ENCODE assay signal across 10 mouse cellular contexts in the genomic region with DNA sequence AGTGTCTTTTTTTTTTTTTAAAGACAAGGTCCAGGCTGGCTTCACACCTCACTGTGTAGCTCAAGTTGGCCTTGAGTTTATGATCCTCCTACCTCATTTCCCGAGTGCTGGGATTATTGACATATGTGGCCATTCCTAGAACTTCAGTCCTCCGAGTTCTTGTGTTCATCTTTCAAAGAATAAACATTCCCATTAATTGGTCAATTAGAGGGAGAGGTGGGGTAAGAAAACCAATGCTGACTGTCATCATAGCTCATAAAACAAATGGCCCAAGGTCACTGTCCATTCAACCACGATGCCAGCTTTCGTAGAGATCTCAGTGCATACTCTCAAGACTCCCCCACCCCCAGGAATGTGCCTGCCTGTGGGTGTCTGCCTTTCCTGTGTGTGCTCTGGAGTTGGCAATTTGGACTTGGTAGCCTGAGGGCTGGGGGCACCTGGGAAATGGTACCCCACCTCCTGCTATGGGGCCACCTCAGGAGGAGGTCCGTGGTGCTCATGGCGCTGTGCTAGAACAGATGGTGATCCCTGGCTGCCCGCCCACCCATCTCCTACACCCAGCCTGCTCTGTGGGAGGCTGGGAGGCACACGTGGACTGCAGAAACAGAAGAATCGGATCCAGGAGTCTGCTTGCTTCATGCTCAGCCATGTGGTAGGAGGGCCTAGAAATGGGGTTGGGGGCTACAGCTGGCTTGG. TPM values are rescaled to one million over a fixed set of nuclear protein-coding genes. Genes with fewer than 3 reads are reported as not detected.
DNase-seq lines count a peak whose midpoint lies in the region; ATAC-seq lines count a peak whose summit lies in the region.
"Had no signal": no experiment of that assay in that cellular context is flagged by ENCODE, and none has a peak within 500 bp of the region (broad histone marks: within the 10 kb centered on the region; RNA-seq: fewer than 3 reads in every experiment).

No protein-coding gene starts in this region.

- intact Hi-C loops in heart, postnatal 10 days (cut with DNase I): no loop called here

- no peaks in the 10 kb centered on the region for H3K27me3 ChIP-seq in forebrain, embryonic 14.5 days (replicated peaks; ENCODE audit: control insufficient read depth, insufficient read depth, low read length)
- H3K27me3 ChIP-seq in forebrain, embryonic 10.5 days (ENCODE audit: poor library complexity, severe bottlenecking): no peaks in the 10 kb centered on the region; the same call in 1 of the 2 replicates
- H3K27me3 ChIP-seq: CH12.LX; neural tube, embryonic 12.5 days had no signal

- no peak for ATAC-seq in forebrain, embryonic 14.5 days

- H3K36me3 ChIP-seq in forebrain, embryonic 14.5 days (ENCODE audit: control insufficient read depth, insufficient read depth, low read length): 0 out of 2 replicates have a peak, but pooled peaks cover 4% of the 10 kb centered on the region
- peaks cover 26% of the 10 kb centered on the region for H3K36me3 ChIP-seq in forebrain, embryonic 10.5 days (replicated peaks)
- H3K36me3 ChIP-seq: neural tube, embryonic 12.5 days had no signal

- no peaks in the 10 kb centered on the region for H3K9me3 ChIP-seq in forebrain, embryonic 14.5 days (replicated peaks; ENCODE audit: control insufficient read depth, low read length)
- no peaks in the 10 kb centered on the region for H3K9me3 ChIP-seq in forebrain, embryonic 10.5 days
- H3K9me3 ChIP-seq: neural tube, embryonic 12.5 days had no signal

- no peak overlapping the region for H3K9ac ChIP-seq in forebrain, embryonic 14.5 days (ENCODE audit: low read length)
- H3K9ac ChIP-seq: neural tube, embryonic 12.5 days had no signal

- H3K4me1 ChIP-seq in forebrain, embryonic 14.5 days (ENCODE audit: control insufficient read depth, insufficient read depth, low read length): 0 out of 2 replicates have a peak, but pooled peaks cover 6% of the 10 kb centered on the region
- peaks cover 20% of the 10 kb centered on the region for H3K4me1 ChIP-seq in forebrain, embryonic 10.5 days

- no peak overlapping the region for H3K4me3 ChIP-seq in forebrain, embryonic 14.5 days (ENCODE audit: low read depth, low read length)
- no peak overlapping the region for H3K4me3 ChIP-seq in forebrain, embryonic 10.5 days
- H3K4me3 ChIP-seq: neural tube, embryonic 12.5 days had no signal

- H3K4me2 ChIP-seq in forebrain, embryonic 14.5 days (ENCODE audit: low read length): no peak overlapping the region
- H3K4me2 ChIP-seq: neural tube, embryonic 12.5 days had no signal

- H3K27ac ChIP-seq in forebrain, embryonic 14.5 days (ENCODE audit: low read depth, low read length): no peak overlapping the region
- no peak overlapping the region for H3K27ac ChIP-seq in forebrain, embryonic 10.5 days
- H3K27ac ChIP-seq: neural tube, embryonic 12.5 days had no signal

- 60% methylated on average over 9 of the region's 9 CpGs for WGBS in forebrain, embryonic 14.5 days
- 81% methylated on average over 9 of the region's 9 CpGs for WGBS in forebrain, embryonic 10.5 days

- DNase-seq in forebrain, embryonic 14.5 days (ENCODE audit: low spot score): peak; percentile 39
- no peak for DNase-seq in forebrain, embryonic 10.5 days (ENCODE audit: extremely low spot score, low spot score)
- DNase-seq in thymus, postnatal 4 days: peak; percentile 19
- no peak for DNase-seq in thymus, postnatal 36 days
- DNase-seq in layer of hippocampus, postnatal 36 days: peak; percentile 70 to 71
- no peak for DNase-seq in embryo, embryonic 10 days (ENCODE audit: low spot score)
- no peak for DNase-seq in urinary bladder, adult 18-20 months (ENCODE audit: low spot score in 2 of 2)
- no peak for DNase-seq in heart, postnatal 10 days

RNA-seq across cellular contexts. Expression of a gene that starts 25.0 kb away (rescaled TPM):
- polyA plus RNA-seq in forebrain, embryonic 14.5 days (2014; fragmentation: Nextera tagmentation; extraction: Ambion mirVana): 54.6 and 71.9 TPM in 2 replicates
- polyA plus RNA-seq in forebrain, embryonic 10.5 days (2016; fragmentation: Nextera tagmentation; extraction: Ambion mirVana): 58.1 and 60.1 TPM in 2 replicates
- 10 to 100 TPM; 66.3 to 68.1 TPM for total RNA-seq in layer of hippocampus, postnatal 36 days (2021)
- total RNA-seq in heart, postnatal 10 days (2021): 100 to 1,000 TPM; 133 to 156 TPM

RNA-seq across cellular contexts. Expression of a gene that starts 25.4 kb away (rescaled TPM):
- 22.0 and 23.5 TPM in 2 replicates for polyA plus RNA-seq in forebrain, embryonic 14.5 days (2014; fragmentation: Nextera tagmentation; extraction: Ambion mirVana)
- polyA plus RNA-seq in forebrain, embryonic 10.5 days (2016; fragmentation: Nextera tagmentation; extraction: Ambion mirVana): 31.6 and 35.1 TPM in 2 replicates
- total RNA-seq in layer of hippocampus, postnatal 36 days (2021): 10 to 100 TPM; 19.6 to 21.7 TPM
- total RNA-seq in heart, postnatal 10 days (2021): 10 to 100 TPM; 30.0 to 32.0 TPM

RNA-seq across cellular contexts. Expression of a gene that starts 46.9 kb away (rescaled TPM):
- 16.2 and 19.1 TPM in 2 replicates for polyA plus RNA-seq in forebrain, embryonic 14.5 days (2014; fragmentation: Nextera tagmentation; extraction: Ambion mirVana)
- polyA plus RNA-seq in forebrain, embryonic 10.5 days (2016; fragmentation: Nextera tagmentation; extraction: Ambion mirVana): 17.2 and 22.5 TPM in 2 replicates
- total RNA-seq in layer of hippocampus, postnatal 36 days (2021): 1 to 10 TPM; 6.6 to 6.9 TPM
- total RNA-seq in heart, postnatal 10 days (2021): 1 to 10 TPM; 6.4 to 6.9 TPM

RNA-seq across cellular contexts. Expression of a gene that starts 47.1 kb away (rescaled TPM):
- 2.8 and 3.0 TPM in 2 replicates for polyA plus RNA-seq in forebrain, embryonic 14.5 days (2014; fragmentation: Nextera tagmentation; extraction: Ambion mirVana)
- 2.3 and 3.1 TPM in 2 replicates for polyA plus RNA-seq in forebrain, embryonic 10.5 days (2016; fragmentation: Nextera tagmentation; extraction: Ambion mirVana)
- 10 to 100 TPM; 10.0 to 11.5 TPM for total RNA-seq in layer of hippocampus, postnatal 36 days (2021)
- total RNA-seq in heart, postnatal 10 days (2021): 1 to 10 TPM; 4.0 to 5.6 TPM

Comparison
In these comparisons a context has a peak if more than half of its experiments do, and no peak if none do; other contexts are left out.
1. DNase-seq: peak in forebrain, embryonic 14.5 days (single experiment), thymus, postnatal 4 days (single experiment) and layer of hippocampus, postnatal 36 days (2 of 2); none in forebrain, embryonic 10.5 days (single experiment), thymus, postnatal 36 days (0 of 2), embryo, embryonic 10 days (single experiment), urinary bladder, adult 18-20 months (0 of 2) and heart, postnatal 10 days (0 of 2).